Mouse (Mus musculus): ENCODE measurements at regions not wholly inside any gene's neighbourhood (a gene's known extent, or its start where the extent isn't known, plus 50 kb on each side); places are given as distances from the start of the nearest gene placed in this dataset.

DNA sequence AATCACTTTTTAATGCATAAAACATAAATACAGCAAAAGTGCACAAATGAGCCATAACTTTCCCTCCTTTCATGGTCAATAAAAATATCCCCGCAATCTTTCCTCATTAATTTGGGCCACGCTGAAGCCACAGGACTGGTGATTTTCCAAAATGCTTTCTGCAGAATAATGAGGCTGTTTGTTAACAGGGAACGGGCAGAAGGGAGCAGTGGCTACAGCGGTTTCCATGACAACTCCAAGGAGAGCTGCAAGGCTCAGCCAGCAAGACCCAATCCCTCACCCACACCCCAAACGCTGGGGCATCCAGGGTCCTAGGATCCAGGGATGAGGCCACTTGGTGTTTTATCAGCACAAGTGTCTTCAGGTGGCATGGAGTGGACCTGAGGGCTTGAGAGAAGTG, 248.2 kb upstream of the Kcnab2 start:
- ATAC-seq (ENCODE audit: insufficient read depth, low read depth) (no peak), DNase-seq (ENCODE audit: low spot score) (no peak)
- Histone ChIP-seq H3K4me2 (ENCODE audit: low read depth, low read length) (no peak overlapping the region), H3K36me3 (replicated peaks; ENCODE audit: control insufficient read depth, insufficient read depth, low read length) (no peaks in the 10 kb centered on the region), H3K27ac (ENCODE audit: low read depth) (no peak overlapping the region), H3K4me3 (ENCODE audit: low read depth, low read length) (no peak overlapping the region), H3K27me3 (ENCODE audit: control insufficient read depth, insufficient read depth, low read length) (no peaks in the 10 kb centered on the region), H3K4me1 (ENCODE audit: control insufficient read depth, insufficient read depth) (no peaks in the 10 kb centered on the region), H3K9me3 (replicated peaks; ENCODE audit: control insufficient read depth, low read length) (no peaks in the 10 kb centered on the region), H3K9ac (replicated peaks; ENCODE audit: low read depth, low read length) (no peak overlapping the region)
- WGBS = 59% methylated on average over 5 of the region's 5 CpGs
- no peak for TF ChIP-seq EP300 (IDR thresholded peaks at IDR 0.05; ENCODE audit: low read depth)
- no peak for TF ChIP-seq CTCF (IDR thresholded peaks at IDR 0.05; ENCODE audit: low read depth)

GRCm38 (mm10) chr4:152725423-152725822, 247.8 kb upstream of the Kcnab2 start:
- Histone ChIP-seq H3K4me2 (ENCODE audit: low read depth, low read length) (no peak overlapping the region), H3K9ac (replicated peaks; ENCODE audit: low read depth, low read length) (no peak overlapping the region), H3K36me3 (replicated peaks; ENCODE audit: control insufficient read depth, insufficient read depth, low read length) (no peaks in the 10 kb centered on the region), H3K4me1 (ENCODE audit: control insufficient read depth, insufficient read depth) (no peaks in the 10 kb centered on the region), H3K27me3 (ENCODE audit: control insufficient read depth, insufficient read depth, low read length) (no peaks in the 10 kb centered on the region), H3K4me3 (ENCODE audit: low read depth, low read length) (no peak overlapping the region), H3K27ac (ENCODE audit: low read depth) (no peak overlapping the region), H3K9me3 (replicated peaks; ENCODE audit: control insufficient read depth, low read length) (no peaks in the 10 kb centered on the region)
- no peak for DNase-seq (ENCODE audit: low spot score)
- WGBS = 34% methylated on average over 6 of the region's 6 CpGs
- no peak for ATAC-seq (ENCODE audit: insufficient read depth, low read depth)
- TF ChIP-seq CTCF (IDR thresholded peaks at IDR 0.05; ENCODE audit: low read depth) (no peak), EP300 (IDR thresholded peaks at IDR 0.05; ENCODE audit: low read depth) (no peak)

- 65% methylated on average over 7 of the region's 7 CpGs for WGBS
- no peak for TF ChIP-seq EP300 (IDR thresholded peaks at IDR 0.05; ENCODE audit: low read depth)
- no peak for TF ChIP-seq CTCF (IDR thresholded peaks at IDR 0.05; ENCODE audit: low read depth)
- no peaks in the 10 kb centered on the region for H3K36me3 ChIP-seq (replicated peaks; ENCODE audit: control insufficient read depth, insufficient read depth, low read length)
- H3K4me3 ChIP-seq (ENCODE audit: low read depth, low read length) = no peak overlapping the region
- no peak overlapping the region for H3K4me2 ChIP-seq (ENCODE audit: low read depth, low read length)
- H3K9me3 ChIP-seq (replicated peaks; ENCODE audit: control insufficient read depth, low read length) = no peaks in the 10 kb centered on the region
- no peak overlapping the region for H3K27ac ChIP-seq (ENCODE audit: low read depth)
- H3K27me3 ChIP-seq (ENCODE audit: control insufficient read depth, insufficient read depth, low read length) = no peaks in the 10 kb centered on the region
- no peaks in the 10 kb centered on the region for H3K4me1 ChIP-seq (ENCODE audit: control insufficient read depth, insufficient read depth)
- no peak for ATAC-seq (ENCODE audit: insufficient read depth, low read depth)
- no peak overlapping the region for H3K9ac ChIP-seq (replicated peaks; ENCODE audit: low read depth, low read length)
- no peak for DNase-seq (ENCODE audit: low spot score)
These were observed 247.1 kb upstream of the Kcnab2 start for GRCm38 (mm10) chr4:152724741-152725140.

DNA sequence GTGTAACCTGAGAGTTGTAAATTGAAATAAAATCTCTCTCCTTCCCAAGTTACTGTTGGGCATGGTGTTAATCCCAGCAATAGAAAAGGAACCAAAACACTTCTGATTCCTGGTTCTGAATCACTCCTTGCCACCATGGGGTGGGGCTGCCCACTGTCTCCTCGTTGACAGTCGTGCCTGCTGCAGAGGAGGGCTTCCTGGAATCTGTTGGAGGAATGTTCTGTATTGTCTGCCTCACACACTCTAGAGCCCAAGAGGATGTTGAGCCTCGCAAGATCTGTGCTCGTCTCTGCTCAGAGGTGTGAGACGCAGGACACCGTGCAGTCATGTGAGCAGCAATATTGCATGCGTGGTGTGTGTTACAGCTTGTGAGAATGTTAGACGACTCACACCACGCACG, 246.4 kb upstream of the Kcnab2 start:
- H3K4me3 ChIP-seq (ENCODE audit: low read depth, low read length) = no peak overlapping the region
- DNase-seq (ENCODE audit: low spot score) = no peak
- no peaks in the 10 kb centered on the region for H3K9me3 ChIP-seq (replicated peaks; ENCODE audit: control insufficient read depth, low read length)
- no peak overlapping the region for H3K9ac ChIP-seq (replicated peaks; ENCODE audit: low read depth, low read length)
- no peak overlapping the region for H3K4me2 ChIP-seq (ENCODE audit: low read depth, low read length)
- ATAC-seq (ENCODE audit: insufficient read depth, low read depth) = no peak
- H3K27me3 ChIP-seq (ENCODE audit: control insufficient read depth, insufficient read depth, low read length) = no peaks in the 10 kb centered on the region
- no peak for TF ChIP-seq EP300 (IDR thresholded peaks at IDR 0.05; ENCODE audit: low read depth)
- TF ChIP-seq CTCF (IDR thresholded peaks at IDR 0.05; ENCODE audit: low read depth) = no peak
- no peaks in the 10 kb centered on the region for H3K4me1 ChIP-seq (ENCODE audit: control insufficient read depth, insufficient read depth)
- 64% methylated on average over 10 of the region's 10 CpGs for WGBS
- no peaks in the 10 kb centered on the region for H3K36me3 ChIP-seq (replicated peaks; ENCODE audit: control insufficient read depth, insufficient read depth, low read length)
- H3K27ac ChIP-seq (ENCODE audit: low read depth) = no peak overlapping the region

- H3K27ac ChIP-seq (ENCODE audit: low read depth) = no peak overlapping the region
- no peak overlapping the region for H3K4me3 ChIP-seq (ENCODE audit: low read depth, low read length)
- H3K9me3 ChIP-seq (replicated peaks; ENCODE audit: control insufficient read depth, low read length) = no peaks in the 10 kb centered on the region
- H3K27me3 ChIP-seq (ENCODE audit: control insufficient read depth, insufficient read depth, low read length) = no peaks in the 10 kb centered on the region
- H3K36me3 ChIP-seq (replicated peaks; ENCODE audit: control insufficient read depth, insufficient read depth, low read length) = no peaks in the 10 kb centered on the region
- ATAC-seq (ENCODE audit: insufficient read depth, low read depth) (no peak), DNase-seq (ENCODE audit: low spot score) (no peak)
- no peak overlapping the region for H3K4me2 ChIP-seq (ENCODE audit: low read depth, low read length)
- 68% methylated on average over 8 of the region's 8 CpGs for WGBS
- TF ChIP-seq CTCF (IDR thresholded peaks at IDR 0.05; ENCODE audit: low read depth) = no peak
- TF ChIP-seq EP300 (IDR thresholded peaks at IDR 0.05; ENCODE audit: low read depth) = no peak
- no peak overlapping the region for H3K9ac ChIP-seq (replicated peaks; ENCODE audit: low read depth, low read length)
- no peaks in the 10 kb centered on the region for H3K4me1 ChIP-seq (ENCODE audit: control insufficient read depth, insufficient read depth)
These were observed 242.9 kb upstream of the Kcnab2 start for GRCm38 (mm10) chr4:152720528-152720927.

GRCm38 (mm10) chr4:152719416-152720127, 241.9 kb upstream of the Kcnab2 start:
- DNase-seq (ENCODE audit: low spot score) (no peak), ATAC-seq (ENCODE audit: insufficient read depth, low read depth) (no peak)
- no peaks in the 10 kb centered on the region for H3K27me3 ChIP-seq (ENCODE audit: control insufficient read depth, insufficient read depth, low read length)
- H3K4me1 ChIP-seq (ENCODE audit: control insufficient read depth, insufficient read depth) = no peaks in the 10 kb centered on the region
- 79% methylated on average over 15 of the region's 15 CpGs for WGBS
- H3K9me3 ChIP-seq (replicated peaks; ENCODE audit: control insufficient read depth, low read length) = no peaks in the 10 kb centered on the region
- TF ChIP-seq EP300 (IDR thresholded peaks at IDR 0.05; ENCODE audit: low read depth) (no peak), CTCF (IDR thresholded peaks at IDR 0.05; ENCODE audit: low read depth) (no peak)
- no peak overlapping the region for H3K9ac ChIP-seq (replicated peaks; ENCODE audit: low read depth, low read length)
- no peak overlapping the region for H3K4me3 ChIP-seq (ENCODE audit: low read depth, low read length)
- H3K4me2 ChIP-seq (ENCODE audit: low read depth, low read length) = no peak overlapping the region
- no peaks in the 10 kb centered on the region for H3K36me3 ChIP-seq (replicated peaks; ENCODE audit: control insufficient read depth, insufficient read depth, low read length)
- no peak overlapping the region for H3K27ac ChIP-seq (ENCODE audit: low read depth)

All from heart, postnatal 0 days (tissue).